Mouse (Mus musculus) cerebellum, adult 2 months (tissue): Measurements from ENCODE around the gene Met.

ENCODE experiments used
- CTCF ChIP-seq: fragments of 200-500 bp; IDR thresholded peaks from 2 replicates; pipeline ENCODE4 v1.5.1; 2011; ENCODE audit warnings: low read depth, mild to moderate bottlenecking, control low read depth, low read length, moderate library complexity, borderline replicate concordance; ENCODE audit not compliant: insufficient read depth
- POLR2A ChIP-seq: fragments of 200-500 bp; IDR thresholded peaks from 2 replicates; pipeline ENCODE4 v1.6.1; 2011; ENCODE audit warnings: low read length, control low read depth, borderline replicate concordance; ENCODE audit not compliant: insufficient read depth

DNA sequence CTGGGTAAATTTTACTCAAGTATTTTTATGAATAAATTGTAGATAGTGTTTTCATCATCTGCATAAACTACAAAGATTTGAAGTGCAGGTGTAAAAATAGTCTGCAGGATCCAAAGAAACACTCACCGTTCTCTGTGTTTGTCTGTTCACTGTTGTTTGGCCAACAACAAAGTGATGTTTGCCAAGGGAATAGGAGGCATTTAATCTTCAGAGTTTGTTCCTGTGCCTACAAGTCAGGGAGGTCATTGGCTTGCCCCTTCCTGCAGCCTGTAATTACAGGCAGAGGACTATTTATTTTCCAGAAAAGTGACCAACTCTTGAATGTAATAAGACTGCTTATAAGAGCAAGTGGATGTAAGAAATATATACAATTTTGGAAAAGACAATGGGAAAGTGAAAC, 38.7 kb downstream of the Met start:
- TF ChIP-seq CTCF (no peak), POLR2A (no peak)
